Mouse (Mus musculus): ENCODE results near the gene Thsd7b. TPM values are rescaled to one million over a fixed set of nuclear protein-coding genes. Genes with fewer than 3 reads are reported as not detected.

The Thsd7b gene
- polyA plus RNA-seq, 1 experiment from 2014 or later, result 0.45 TPM

DNA sequence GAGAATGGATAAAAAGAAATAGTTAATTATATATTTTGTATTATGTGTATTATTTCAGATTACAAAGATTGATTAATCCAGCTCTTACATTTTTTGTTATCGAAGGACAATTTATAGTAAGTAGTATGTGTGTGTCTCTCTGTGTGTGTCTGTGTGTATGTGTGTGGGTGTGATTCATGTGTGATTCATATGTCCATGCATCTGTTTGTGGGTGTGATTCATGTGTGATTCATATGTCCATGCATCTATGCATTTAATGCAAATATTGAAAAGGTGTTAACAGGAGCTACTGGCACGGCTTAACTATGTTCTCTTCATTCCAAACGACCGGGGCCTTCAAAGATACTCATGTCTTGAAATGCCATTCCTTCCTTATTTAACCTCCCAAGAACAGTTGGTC lies 90.3 kb downstream of the Thsd7b start:
- 89% methylated on average over 4 of the region's 4 CpGs for WGBS

DNA sequence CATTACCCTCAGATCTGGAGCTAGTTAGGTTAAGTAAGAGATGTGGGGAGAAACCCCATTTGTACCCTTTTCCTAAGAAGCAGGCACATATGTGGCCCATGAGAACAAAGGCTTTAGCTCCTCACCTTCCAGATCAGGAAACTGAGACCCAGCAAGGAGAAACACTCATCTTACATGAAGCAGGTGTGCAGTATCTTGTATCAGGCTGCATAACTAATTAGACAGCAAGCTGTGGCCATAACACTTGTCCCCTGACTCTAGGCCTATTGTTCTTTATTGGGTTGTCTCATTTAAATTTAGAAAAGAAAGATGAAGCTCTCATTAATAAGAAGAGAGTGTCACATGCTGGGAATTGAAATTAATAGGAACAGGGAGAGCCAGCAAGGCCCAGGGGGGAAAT lies 91.7 kb downstream of the Thsd7b start:
- H3K36me3 ChIP-seq (ENCODE audit: control insufficient read depth, insufficient read depth, low read length), result no peaks in the 10 kb centered on the region
- no peak overlapping the region for H3K27ac ChIP-seq (ENCODE audit: low read length)
- no peak overlapping the region for H3K4me2 ChIP-seq (ENCODE audit: low read depth, low read length)
- no peaks in the 10 kb centered on the region for H3K4me1 ChIP-seq (ENCODE audit: control insufficient read depth, insufficient read depth, low read length)
- ATAC-seq, result no peak
- H3K9ac ChIP-seq (ENCODE audit: low read depth, low read length), result no peak overlapping the region
- H3K4me3 ChIP-seq (ENCODE audit: low read length), result no peak overlapping the region
- H3K27me3 ChIP-seq (replicated peaks; ENCODE audit: control insufficient read depth, insufficient read depth, low read length), result no peaks in the 10 kb centered on the region
- no peaks in the 10 kb centered on the region for H3K9me3 ChIP-seq (ENCODE audit: control insufficient read depth, low read length)

More for the DNA sequence above, 90.3 kb downstream of the Thsd7b start:
- Histone ChIP-seq H3K27ac (ENCODE audit: low read length) (no peak overlapping the region), H3K36me3 (ENCODE audit: control insufficient read depth, insufficient read depth, low read length) (no peaks in the 10 kb centered on the region), H3K4me1 (ENCODE audit: control insufficient read depth, insufficient read depth, low read length) (no peaks in the 10 kb centered on the region), H3K9ac (ENCODE audit: low read depth, low read length) (no peak overlapping the region), H3K9me3 (ENCODE audit: control insufficient read depth, low read length) (no peaks in the 10 kb centered on the region), H3K4me3 (ENCODE audit: low read length) (no peak overlapping the region), H3K4me2 (ENCODE audit: low read depth, low read length) (no peak overlapping the region), H3K27me3 (replicated peaks; ENCODE audit: control insufficient read depth, insufficient read depth, low read length) (no peaks in the 10 kb centered on the region)
- no peak for ATAC-seq

DNA sequence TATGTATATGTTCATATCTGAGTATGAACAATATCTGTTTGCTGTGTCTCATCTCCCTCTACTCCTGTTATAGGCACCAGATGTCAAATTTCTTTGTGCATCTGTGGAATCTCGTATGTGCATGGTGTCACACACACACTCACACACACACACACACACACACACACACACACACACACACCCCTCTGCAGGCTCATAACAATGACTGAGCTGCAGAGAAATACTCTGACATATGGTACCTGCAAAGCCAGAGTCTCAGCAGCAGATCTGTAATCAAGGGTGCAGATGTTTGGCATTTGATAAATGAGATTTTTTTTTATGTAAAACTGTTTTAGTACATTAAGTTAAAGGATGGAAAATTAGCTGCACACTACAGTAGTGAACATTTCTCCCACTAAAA lies 92.5 kb downstream of the Thsd7b start:
- 59% methylated on average over 1 of the region's 1 CpGs for WGBS
- ATAC-seq, result no peak
- Histone ChIP-seq H3K36me3 (ENCODE audit: control insufficient read depth, insufficient read depth, low read length) (no peaks in the 10 kb centered on the region), H3K4me2 (ENCODE audit: low read depth, low read length) (no peak overlapping the region), H3K9ac (ENCODE audit: low read depth, low read length) (no peak overlapping the region), H3K27me3 (replicated peaks; ENCODE audit: control insufficient read depth, insufficient read depth, low read length) (no peaks in the 10 kb centered on the region), H3K4me3 (ENCODE audit: low read length) (no peak overlapping the region), H3K9me3 (ENCODE audit: control insufficient read depth, low read length) (no peaks in the 10 kb centered on the region), H3K4me1 (ENCODE audit: control insufficient read depth, insufficient read depth, low read length) (no peaks in the 10 kb centered on the region), H3K27ac (ENCODE audit: low read length) (no peak overlapping the region)

DNA sequence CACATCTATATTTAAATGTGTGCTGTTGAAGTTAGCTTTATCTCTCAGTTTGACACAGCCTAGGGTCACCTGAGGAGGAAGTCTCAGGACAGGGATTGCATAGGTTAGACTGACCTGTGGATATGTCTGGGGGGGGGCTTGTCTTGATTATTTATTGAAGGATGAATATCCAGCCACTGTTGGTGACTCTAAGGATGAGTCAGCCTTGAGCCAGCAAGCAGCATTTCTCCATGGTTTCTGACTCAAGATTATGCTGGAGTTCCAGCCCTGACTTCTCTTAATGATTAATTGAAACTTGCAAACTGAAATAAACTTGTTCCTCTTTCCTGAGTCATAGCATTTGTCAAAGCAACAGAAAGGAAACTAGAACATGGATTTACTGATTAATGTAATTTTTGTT lies 113.4 kb downstream of the Thsd7b start:
- Histone ChIP-seq H3K9me3 (ENCODE audit: control insufficient read depth, low read length) (no peaks in the 10 kb centered on the region), H3K9ac (ENCODE audit: low read depth, low read length) (no peak overlapping the region), H3K4me3 (ENCODE audit: low read length) (no peak overlapping the region), H3K4me2 (ENCODE audit: low read depth, low read length) (no peak overlapping the region), H3K36me3 (ENCODE audit: control insufficient read depth, insufficient read depth, low read length) (no peaks in the 10 kb centered on the region), H3K27ac (ENCODE audit: low read length) (no peak overlapping the region), H3K27me3 (replicated peaks; ENCODE audit: control insufficient read depth, insufficient read depth, low read length) (no peaks in the 10 kb centered on the region), H3K4me1 (ENCODE audit: control insufficient read depth, insufficient read depth, low read length) (no peaks in the 10 kb centered on the region)
- no peak for ATAC-seq

DNA sequence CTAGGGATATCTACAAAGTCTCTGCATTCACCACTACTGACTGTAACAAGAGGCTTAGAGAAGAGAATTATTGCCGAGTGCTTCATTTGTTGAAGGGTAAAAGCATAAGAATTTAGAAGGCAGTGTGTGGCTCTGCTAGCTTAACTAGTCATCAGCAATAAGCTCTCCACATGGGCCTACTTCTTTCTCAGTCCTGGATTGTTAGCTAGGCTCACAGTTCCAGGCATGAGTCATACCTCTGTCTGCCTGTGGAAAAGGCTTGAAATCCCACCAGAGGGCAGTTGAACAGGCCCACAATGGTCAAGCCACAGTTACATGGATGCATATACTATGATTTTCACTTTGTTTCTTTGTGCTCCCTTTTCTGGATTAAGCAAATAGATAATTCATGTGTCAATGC lies 138.5 kb downstream of the Thsd7b start:
- Histone ChIP-seq H3K27me3 (replicated peaks; ENCODE audit: control insufficient read depth, insufficient read depth, low read length) (no peaks in the 10 kb centered on the region), H3K27ac (ENCODE audit: low read length) (no peak overlapping the region), H3K4me3 (ENCODE audit: low read length) (no peak overlapping the region), H3K4me2 (ENCODE audit: low read depth, low read length) (no peak overlapping the region), H3K36me3 (ENCODE audit: control insufficient read depth, insufficient read depth, low read length) (no peaks in the 10 kb centered on the region), H3K9ac (ENCODE audit: low read depth, low read length) (no peak overlapping the region), H3K9me3 (ENCODE audit: control insufficient read depth, low read length) (no peaks in the 10 kb centered on the region), H3K4me1 (ENCODE audit: control insufficient read depth, insufficient read depth, low read length) (no peaks in the 10 kb centered on the region)
- no peak for ATAC-seq
- WGBS, result 88% methylated on average over 1 of the region's 1 CpGs

DNA sequence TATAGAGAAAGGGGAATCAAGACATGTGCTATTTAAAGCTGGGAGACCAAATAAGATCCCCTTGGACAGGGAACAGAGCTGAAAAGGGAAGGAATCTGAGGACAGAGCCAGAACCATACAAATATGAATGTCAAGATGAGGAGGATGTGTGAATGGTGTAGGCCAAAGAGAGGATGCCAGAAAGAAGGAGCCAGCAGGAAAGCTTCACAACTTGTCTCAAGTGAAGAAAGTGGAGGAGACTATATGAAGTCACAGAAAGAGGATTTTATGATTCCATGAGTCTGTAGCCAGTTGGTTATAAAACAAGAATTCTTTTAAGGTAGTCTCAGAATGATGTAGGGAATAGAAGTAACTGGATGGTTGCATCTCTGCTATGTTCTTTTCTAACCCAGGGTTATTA lies 148.5 kb downstream of the Thsd7b start:
- Histone ChIP-seq H3K9me3 (ENCODE audit: control insufficient read depth, low read length) (no peaks in the 10 kb centered on the region), H3K27me3 (replicated peaks; ENCODE audit: control insufficient read depth, insufficient read depth, low read length) (no peaks in the 10 kb centered on the region), H3K4me1 (ENCODE audit: control insufficient read depth, insufficient read depth, low read length) (no peaks in the 10 kb centered on the region), H3K9ac (ENCODE audit: low read depth, low read length) (no peak overlapping the region), H3K4me2 (ENCODE audit: low read depth, low read length) (no peak overlapping the region), H3K36me3 (ENCODE audit: control insufficient read depth, insufficient read depth, low read length) (no peaks in the 10 kb centered on the region), H3K4me3 (ENCODE audit: low read length) (no peak overlapping the region), H3K27ac (ENCODE audit: low read length) (no peak overlapping the region)
- no peak for ATAC-seq

DNA sequence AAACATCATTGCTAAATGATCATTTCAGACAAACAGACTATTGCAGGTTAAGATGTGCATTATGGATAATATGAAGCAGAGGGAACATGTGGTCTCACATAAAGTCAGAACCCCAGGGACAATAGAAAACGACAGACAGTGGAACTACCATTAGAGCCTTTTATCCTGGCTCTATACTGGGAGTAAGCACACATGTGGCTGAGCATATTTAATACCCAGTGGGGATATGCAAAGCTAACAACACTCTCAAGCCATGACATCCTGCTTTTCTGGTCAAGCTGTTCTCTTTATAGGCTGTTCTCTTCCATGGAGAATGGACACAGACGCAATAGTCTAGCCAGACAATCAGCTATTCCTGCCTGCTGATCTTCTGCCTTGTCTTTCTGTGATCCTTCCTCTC lies 191.3 kb downstream of the Thsd7b start:
- Histone ChIP-seq H3K4me3 (ENCODE audit: low read length) (no peak overlapping the region), H3K4me2 (ENCODE audit: low read depth, low read length) (no peak overlapping the region), H3K9ac (ENCODE audit: low read depth, low read length) (no peak overlapping the region), H3K36me3 (ENCODE audit: control insufficient read depth, insufficient read depth, low read length) (no peaks in the 10 kb centered on the region), H3K4me1 (ENCODE audit: control insufficient read depth, insufficient read depth, low read length) (no peaks in the 10 kb centered on the region), H3K27me3 (replicated peaks; ENCODE audit: control insufficient read depth, insufficient read depth, low read length) (no peaks in the 10 kb centered on the region), H3K27ac (ENCODE audit: low read length) (no peak overlapping the region), H3K9me3 (ENCODE audit: control insufficient read depth, low read length) (no peaks in the 10 kb centered on the region)
- WGBS, result 71% methylated on average over 2 of the region's 2 CpGs
- no peak for ATAC-seq

DNA sequence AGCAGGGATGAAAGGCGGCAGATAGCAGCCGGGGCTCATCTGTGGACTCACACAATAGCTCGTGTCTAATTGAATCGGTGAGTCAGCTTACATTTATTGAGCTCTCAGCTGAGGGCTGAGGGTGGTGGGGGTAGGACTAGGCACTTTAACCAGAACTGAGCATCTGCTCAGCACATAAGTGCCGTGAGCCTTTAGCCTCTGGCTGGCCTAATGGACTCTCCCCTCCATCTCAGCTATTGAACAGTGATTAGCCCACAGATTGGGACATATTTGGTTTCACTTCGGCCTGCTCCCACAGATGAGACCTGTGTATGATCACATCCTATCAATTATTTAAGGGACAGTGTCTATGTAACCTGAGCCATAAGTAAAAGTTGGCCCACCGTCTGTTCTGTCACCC lies 200.4 kb downstream of the Thsd7b start:
- no peaks in the 10 kb centered on the region for H3K27me3 ChIP-seq (replicated peaks; ENCODE audit: control insufficient read depth, insufficient read depth, low read length)
- no peak overlapping the region for H3K27ac ChIP-seq (ENCODE audit: low read length)
- ATAC-seq, result no peak
- H3K36me3 ChIP-seq (ENCODE audit: control insufficient read depth, insufficient read depth, low read length), result no peaks in the 10 kb centered on the region
- 70% methylated on average over 7 of the region's 7 CpGs for WGBS
- no peaks in the 10 kb centered on the region for H3K4me1 ChIP-seq (ENCODE audit: control insufficient read depth, insufficient read depth, low read length)
- no peak overlapping the region for H3K9ac ChIP-seq (ENCODE audit: low read depth, low read length)
- no peaks in the 10 kb centered on the region for H3K9me3 ChIP-seq (ENCODE audit: control insufficient read depth, low read length)
- H3K4me2 ChIP-seq (ENCODE audit: low read depth, low read length), result no peak overlapping the region
- no peak overlapping the region for H3K4me3 ChIP-seq (ENCODE audit: low read length)

DNA sequence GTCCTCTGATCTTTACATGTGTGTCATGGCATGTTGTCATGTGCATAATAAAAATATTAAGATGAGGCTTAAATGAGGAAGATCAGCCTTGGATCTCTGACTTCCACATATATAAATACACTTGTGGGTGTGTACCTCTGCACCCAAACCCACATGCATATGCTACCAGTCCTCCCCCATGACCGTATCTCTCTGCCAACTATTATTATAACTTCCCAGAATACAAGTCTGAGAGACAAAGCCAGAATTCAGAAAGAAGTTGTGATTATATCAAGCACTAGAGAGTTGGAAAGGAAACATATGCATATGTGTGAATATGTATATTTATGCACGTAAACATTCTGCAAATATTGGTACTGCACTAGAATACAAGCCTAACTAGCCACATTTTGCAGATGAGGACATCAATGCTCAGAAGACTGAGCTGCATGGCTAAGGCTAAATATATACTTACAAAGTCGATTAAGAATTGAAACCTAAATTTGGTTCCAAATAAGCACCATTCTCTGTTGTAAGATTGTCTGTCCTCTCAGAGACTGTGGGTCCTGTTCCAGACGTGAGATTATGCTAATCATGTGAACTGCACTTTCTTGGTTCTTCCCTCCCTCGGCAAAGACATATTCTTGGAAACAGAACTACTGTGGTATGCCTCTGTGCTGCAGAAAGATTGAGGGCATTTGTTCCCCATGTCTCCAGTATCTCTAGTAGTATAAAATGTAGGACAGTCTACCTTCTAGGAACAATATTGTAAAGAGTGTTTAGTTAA lies 211.3 kb downstream of the Thsd7b start:
- Histone ChIP-seq H3K36me3 (ENCODE audit: control insufficient read depth, insufficient read depth, low read length) (no peaks in the 10 kb centered on the region), H3K4me2 (ENCODE audit: low read depth, low read length) (no peak overlapping the region), H3K9me3 (ENCODE audit: control insufficient read depth, low read length) (no peaks in the 10 kb centered on the region), H3K27ac (ENCODE audit: low read length) (no peak overlapping the region), H3K9ac (ENCODE audit: low read depth, low read length) (no peak overlapping the region), H3K27me3 (replicated peaks; ENCODE audit: control insufficient read depth, insufficient read depth, low read length) (no peaks in the 10 kb centered on the region), H3K4me1 (ENCODE audit: control insufficient read depth, insufficient read depth, low read length) (no peaks in the 10 kb centered on the region), H3K4me3 (ENCODE audit: low read length) (no peak overlapping the region)
- 78% methylated on average over 5 of the region's 5 CpGs for WGBS
- no peak for ATAC-seq

DNA sequence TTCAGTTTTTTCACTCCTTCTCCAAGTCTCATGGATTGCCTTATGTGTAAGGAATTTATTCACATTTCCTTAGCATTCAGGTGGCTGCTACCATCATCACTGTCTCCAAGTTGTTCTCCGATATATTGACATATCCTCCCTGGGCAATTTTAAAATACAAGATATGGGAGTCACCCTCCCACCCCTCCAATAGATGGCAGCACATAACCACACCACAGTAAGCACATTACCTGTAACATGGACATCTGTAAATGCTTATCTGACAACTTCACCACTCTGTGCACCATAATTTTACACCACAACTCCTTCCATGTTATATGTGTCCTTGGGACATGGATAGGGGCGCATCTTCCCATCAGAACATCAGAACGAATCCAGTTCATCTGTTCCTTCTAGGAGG lies 218.0 kb downstream of the Thsd7b start:
- Histone ChIP-seq H3K4me3 (ENCODE audit: low read length) (no peak overlapping the region), H3K9me3 (ENCODE audit: control insufficient read depth, low read length) (no peaks in the 10 kb centered on the region), H3K9ac (ENCODE audit: low read depth, low read length) (no peak overlapping the region), H3K36me3 (ENCODE audit: control insufficient read depth, insufficient read depth, low read length) (no peaks in the 10 kb centered on the region), H3K27me3 (replicated peaks; ENCODE audit: control insufficient read depth, insufficient read depth, low read length) (no peaks in the 10 kb centered on the region), H3K4me2 (ENCODE audit: low read depth, low read length) (no peak overlapping the region), H3K4me1 (ENCODE audit: control insufficient read depth, insufficient read depth, low read length) (no peaks in the 10 kb centered on the region), H3K27ac (ENCODE audit: low read length) (no peak overlapping the region)
- ATAC-seq, result no peak
- 87% methylated on average over 3 of the region's 3 CpGs for WGBS
